Mouse (Mus musculus): ENCODE results near the gene Ndufaf3. TPM values are rescaled to one million over a fixed set of nuclear protein-coding genes. Genes with fewer than 3 reads are reported as not detected.

The Ndufaf3 gene
- polyA plus RNA-seq, 1 experiment from 2014 or later: 77.2 TPM

DNA sequence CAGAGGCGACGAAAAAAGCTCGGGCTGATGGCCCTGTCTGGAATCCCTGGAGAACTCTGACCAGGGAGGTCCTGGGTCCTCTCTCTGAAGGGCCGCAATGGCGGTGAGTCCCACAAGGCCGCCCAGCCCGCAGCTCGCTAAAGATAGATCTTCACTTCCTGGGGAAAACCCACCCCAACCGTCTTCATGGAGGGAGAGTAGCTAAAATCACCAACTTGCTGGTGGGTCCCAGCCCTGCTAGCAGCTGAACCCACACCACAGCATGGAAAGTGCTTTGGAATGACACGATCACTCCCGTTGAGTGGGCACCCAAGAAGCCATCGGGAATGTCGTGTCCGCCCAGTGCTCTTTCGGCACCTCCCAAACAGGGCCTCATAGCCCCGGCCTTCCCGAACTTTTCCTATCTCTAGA is 1.3 kb upstream of the Ndufaf3 start:
- Histone ChIP-seq H3K9me3 (replicated peaks; ENCODE audit: control insufficient read depth, low read length, poor library complexity, severe bottlenecking) (no peaks in the 10 kb centered on the region), H3K27ac (ENCODE audit: low read length) (no peak overlapping the region), H3K9ac (ENCODE audit: low read depth, low read length) (no peak overlapping the region), H3K4me3 (ENCODE audit: low read depth, low read length) (peak overlapping the region; percentile 79; the same call in 1 of the 2 replicates), H3K36me3 (ENCODE audit: control insufficient read depth, insufficient read depth, low read length) (peaks cover 36% of the 10 kb centered on the region), H3K4me1 (ENCODE audit: control insufficient read depth, insufficient read depth, low read length) (peaks cover 30% of the 10 kb centered on the region), H3K4me2 (ENCODE audit: low read length) (peak overlapping the region; percentile 98), H3K27me3 (ENCODE audit: control insufficient read depth, insufficient read depth, low read depth, low read length) (no peaks in the 10 kb centered on the region)
- 78% methylated on average over 17 of the region's 17 CpGs for WGBS
- no peak for ATAC-seq

DNA sequence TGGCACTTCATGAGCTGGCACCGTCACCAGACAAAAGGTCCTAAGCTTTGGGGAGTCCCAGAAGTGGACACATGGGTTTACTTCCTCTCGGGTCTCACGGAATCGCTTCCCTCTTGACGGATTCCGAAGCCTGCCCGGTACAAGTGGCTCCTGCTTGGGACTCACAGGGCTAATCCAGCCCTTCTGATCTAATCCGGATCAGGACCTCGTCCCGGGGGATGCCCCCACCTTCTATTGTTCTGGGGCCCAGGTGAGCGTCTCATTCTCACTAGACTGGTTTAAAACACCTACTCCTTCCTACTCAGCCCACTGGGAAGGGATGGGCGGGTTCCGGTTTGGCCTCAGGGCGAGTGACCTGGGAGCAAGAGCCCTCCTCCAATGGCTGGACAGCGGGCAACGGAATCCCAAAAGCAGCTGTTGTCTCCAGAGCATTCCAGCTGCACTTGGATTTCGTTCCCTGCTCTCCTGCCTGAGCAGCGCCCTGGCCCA is 741 bp upstream of the Ndufaf3 start:
- no peak for ATAC-seq
- peak overlapping the region; percentile 91 for H3K9ac ChIP-seq (ENCODE audit: low read depth, low read length)
- peak overlapping the region; percentile 99 for H3K27ac ChIP-seq (ENCODE audit: low read length)
- H3K36me3 ChIP-seq (ENCODE audit: control insufficient read depth, insufficient read depth, low read length): peaks cover 31% of the 10 kb centered on the region
- H3K27me3 ChIP-seq (ENCODE audit: control insufficient read depth, insufficient read depth, low read depth, low read length): no peaks in the 10 kb centered on the region
- H3K9me3 ChIP-seq (replicated peaks; ENCODE audit: control insufficient read depth, low read length, poor library complexity, severe bottlenecking): no peaks in the 10 kb centered on the region
- H3K4me2 ChIP-seq (ENCODE audit: low read length): peak overlapping the region; percentile 98
- 7% methylated on average over 18 of the region's 18 CpGs for whole genome bisulfite sequencing
- H3K4me1 ChIP-seq (ENCODE audit: control insufficient read depth, insufficient read depth, low read length): peaks cover 29% of the 10 kb centered on the region
- H3K4me3 ChIP-seq (ENCODE audit: low read depth, low read length): peak overlapping the region; percentile 79

DNA sequence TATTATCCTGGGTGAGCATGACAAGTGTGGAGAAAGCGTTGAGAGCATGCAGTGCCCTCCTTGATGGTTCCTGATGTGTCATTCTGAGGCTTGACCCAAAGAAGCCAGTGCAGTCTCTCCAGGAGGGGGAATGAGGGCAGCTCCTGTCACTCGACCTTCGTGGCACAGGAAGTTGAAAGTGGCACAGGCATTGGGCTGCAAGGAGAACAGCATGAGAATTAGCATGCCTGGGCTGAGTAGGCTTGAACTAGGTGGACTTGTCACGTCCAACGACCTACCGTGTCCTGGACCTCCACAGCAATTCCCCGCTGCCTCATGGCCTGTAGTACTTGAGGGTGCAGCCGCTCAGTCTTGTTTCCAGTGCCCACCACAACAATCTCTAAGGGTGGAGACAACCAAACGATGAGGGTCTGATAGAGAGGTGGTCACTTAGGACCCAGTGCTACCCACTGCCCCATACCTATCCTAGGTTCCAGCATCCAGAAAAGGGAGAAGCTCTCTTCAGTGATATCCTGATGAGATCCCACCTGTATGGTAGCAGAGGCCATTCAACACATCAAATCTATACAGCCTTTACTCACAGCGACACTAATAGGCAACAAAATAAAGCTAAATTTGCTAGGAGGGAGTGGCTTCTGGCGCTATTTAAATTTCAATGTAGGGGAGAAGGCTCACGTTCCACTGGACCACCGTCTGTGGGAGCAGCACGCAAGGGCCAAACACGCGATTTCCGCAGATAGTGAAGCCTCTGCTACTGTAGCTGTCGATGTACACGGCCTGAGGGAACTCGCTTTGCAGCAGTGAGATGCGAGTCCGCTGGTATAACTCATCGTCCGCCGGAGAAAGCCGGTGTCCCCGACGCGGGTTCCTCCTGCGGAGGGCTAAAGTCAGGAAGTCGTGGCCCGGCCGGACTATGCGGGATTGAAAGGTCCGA is 1.1 kb downstream of the Ndufaf3 start:
- ATAC-seq: no peak
- no peaks in the 10 kb centered on the region for H3K27me3 ChIP-seq (ENCODE audit: control insufficient read depth, insufficient read depth, low read depth, low read length)
- H3K4me3 ChIP-seq (ENCODE audit: low read depth, low read length): peak overlapping the region; percentile 79
- peak overlapping the region; percentile 98 for H3K4me2 ChIP-seq (ENCODE audit: low read length)
- peaks cover 13% of the 10 kb centered on the region for H3K36me3 ChIP-seq (ENCODE audit: control insufficient read depth, insufficient read depth, low read length)
- no peaks in the 10 kb centered on the region for H3K9me3 ChIP-seq (replicated peaks; ENCODE audit: control insufficient read depth, low read length, poor library complexity, severe bottlenecking)
- peak overlapping the region; percentile 91 for H3K9ac ChIP-seq (ENCODE audit: low read depth, low read length)
- peaks cover 37% of the 10 kb centered on the region for H3K4me1 ChIP-seq (ENCODE audit: control insufficient read depth, insufficient read depth, low read length)
- WGBS: 12% methylated on average over 35 of the region's 35 CpGs
- peak overlapping the region; percentile 99 for H3K27ac ChIP-seq (ENCODE audit: low read length)

DNA sequence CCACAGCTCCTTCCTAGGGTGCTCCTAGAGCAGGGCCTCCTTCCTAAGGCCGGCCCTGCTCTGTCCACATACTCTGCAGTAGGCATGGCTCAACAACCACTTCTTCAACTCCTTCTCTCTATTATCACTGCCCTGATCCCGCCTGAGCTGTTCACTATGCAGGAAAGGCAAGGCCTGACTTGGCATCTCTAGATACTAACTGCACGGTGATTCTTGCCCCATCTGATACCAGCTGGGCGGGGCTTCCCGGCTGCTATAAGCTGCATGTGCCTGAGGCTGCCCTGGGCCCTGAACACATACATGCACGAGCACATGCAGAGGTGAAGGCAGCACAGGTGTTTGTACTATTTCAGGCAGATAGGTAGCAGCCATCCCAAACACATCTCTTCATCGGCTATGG is 3.1 kb downstream of the Ndufaf3 start:
- H3K9ac ChIP-seq (ENCODE audit: low read depth, low read length): no peak overlapping the region
- no peaks in the 10 kb centered on the region for H3K27me3 ChIP-seq (ENCODE audit: control insufficient read depth, insufficient read depth, low read depth, low read length)
- no peaks in the 10 kb centered on the region for H3K9me3 ChIP-seq (replicated peaks; ENCODE audit: control insufficient read depth, low read length, poor library complexity, severe bottlenecking)
- no peak overlapping the region for H3K4me2 ChIP-seq (ENCODE audit: low read length)
- H3K4me1 ChIP-seq (ENCODE audit: control insufficient read depth, insufficient read depth, low read length): peaks cover 31% of the 10 kb centered on the region
- H3K4me3 ChIP-seq (ENCODE audit: low read depth, low read length): no peak overlapping the region
- H3K27ac ChIP-seq (ENCODE audit: low read length): no peak overlapping the region
- no peak for ATAC-seq
- peaks cover 10% of the 10 kb centered on the region for H3K36me3 ChIP-seq (ENCODE audit: control insufficient read depth, insufficient read depth, low read length)
- WGBS: 88% methylated on average over 7 of the region's 7 CpGs

DNA sequence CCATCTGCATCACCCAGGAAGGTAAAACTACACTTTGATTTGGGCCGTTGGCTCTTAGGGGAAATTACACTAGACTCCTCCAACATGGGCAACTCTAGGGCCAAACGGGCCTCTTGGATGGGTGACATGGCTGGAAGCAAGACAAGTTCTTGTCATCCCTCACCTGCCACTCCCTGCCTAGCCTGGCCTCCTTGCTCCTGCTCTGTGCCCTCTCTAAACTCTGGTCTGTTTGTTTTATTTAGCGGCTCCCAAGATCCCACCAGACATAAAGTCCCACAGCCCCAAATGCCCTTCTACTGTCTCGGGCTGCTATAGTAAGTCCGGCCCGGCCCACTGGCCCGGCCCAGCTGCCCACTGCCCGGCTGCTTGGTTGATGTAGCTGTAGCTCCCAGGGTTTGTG is 3.6 kb downstream of the Ndufaf3 start:
- ATAC-seq: no peak
- no peaks in the 10 kb centered on the region for H3K27me3 ChIP-seq (ENCODE audit: control insufficient read depth, insufficient read depth, low read depth, low read length)
- peaks cover 10% of the 10 kb centered on the region for H3K36me3 ChIP-seq (ENCODE audit: control insufficient read depth, insufficient read depth, low read length)
- 93% methylated on average over 8 of the region's 8 CpGs for WGBS
- no peak overlapping the region for H3K4me3 ChIP-seq (ENCODE audit: low read depth, low read length)
- H3K27ac ChIP-seq (ENCODE audit: low read length): no peak overlapping the region
- H3K4me2 ChIP-seq (ENCODE audit: low read length): no peak overlapping the region
- H3K9ac ChIP-seq (ENCODE audit: low read depth, low read length): no peak overlapping the region
- H3K4me1 ChIP-seq (ENCODE audit: control insufficient read depth, insufficient read depth, low read length): peaks cover 30% of the 10 kb centered on the region
- H3K9me3 ChIP-seq (replicated peaks; ENCODE audit: control insufficient read depth, low read length, poor library complexity, severe bottlenecking): no peaks in the 10 kb centered on the region

DNA sequence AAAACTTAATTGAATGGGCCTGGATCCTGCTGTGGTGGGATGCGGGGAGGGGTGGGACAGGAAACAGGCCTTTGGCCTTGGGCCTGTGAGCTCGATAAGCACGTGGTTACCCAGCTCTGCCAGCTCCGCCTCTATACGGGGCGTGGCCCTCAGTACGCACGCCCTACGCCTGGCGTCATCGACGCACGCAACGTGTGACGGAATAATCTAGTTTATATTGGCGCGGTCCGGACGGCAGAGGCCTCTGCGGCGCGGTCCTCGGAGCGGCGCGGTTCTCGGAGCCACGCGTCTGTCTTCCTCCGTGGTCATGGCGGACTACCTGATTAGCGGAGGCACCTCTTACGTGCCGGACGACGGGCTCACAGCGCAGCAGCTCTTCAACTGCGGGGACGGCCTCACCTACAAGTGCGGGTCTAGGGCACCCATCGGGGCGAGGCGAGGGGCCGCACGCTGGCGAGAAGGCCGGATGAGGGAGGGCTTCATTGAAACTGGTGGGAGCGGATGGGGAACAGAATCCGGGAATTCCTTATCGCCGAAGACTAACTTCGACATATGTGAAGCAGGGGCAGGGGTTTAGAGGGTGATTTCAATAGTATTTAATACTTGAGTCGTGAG is 6.9 kb downstream of the Ndufaf3 start, which contains the start of gene Impdh2:
Impdh2 (plus strand) TSS at position 60 of the 615 bp plus-strand sequence.
- H3K4me2 ChIP-seq (ENCODE audit: low read length): peak within 1 kb of the TSS; percentile 79
- H3K9ac ChIP-seq (ENCODE audit: low read depth, low read length): peak within 1 kb of the TSS; percentile 64
- no peaks in the 10 kb centered on the region for H3K27me3 ChIP-seq (ENCODE audit: control insufficient read depth, insufficient read depth, low read depth, low read length)
- H3K27ac ChIP-seq (ENCODE audit: low read length): peak within 1 kb of the TSS; percentile 62
- no peaks in the 10 kb centered on the region for H3K9me3 ChIP-seq (replicated peaks; ENCODE audit: control insufficient read depth, low read length, poor library complexity, severe bottlenecking)
- peaks cover 13% of the 10 kb centered on the region for H3K4me1 ChIP-seq (ENCODE audit: control insufficient read depth, insufficient read depth, low read length)
- 0% methylated on average over 52 of the region's 53 CpGs for WGBS
- H3K36me3 ChIP-seq (ENCODE audit: control insufficient read depth, insufficient read depth, low read length): peaks cover 29% of the 10 kb centered on the region
- peak within 1 kb of the TSS; percentile 47 for H3K4me3 ChIP-seq (ENCODE audit: low read depth, low read length)
- peak; percentile 99 for ATAC-seq

DNA sequence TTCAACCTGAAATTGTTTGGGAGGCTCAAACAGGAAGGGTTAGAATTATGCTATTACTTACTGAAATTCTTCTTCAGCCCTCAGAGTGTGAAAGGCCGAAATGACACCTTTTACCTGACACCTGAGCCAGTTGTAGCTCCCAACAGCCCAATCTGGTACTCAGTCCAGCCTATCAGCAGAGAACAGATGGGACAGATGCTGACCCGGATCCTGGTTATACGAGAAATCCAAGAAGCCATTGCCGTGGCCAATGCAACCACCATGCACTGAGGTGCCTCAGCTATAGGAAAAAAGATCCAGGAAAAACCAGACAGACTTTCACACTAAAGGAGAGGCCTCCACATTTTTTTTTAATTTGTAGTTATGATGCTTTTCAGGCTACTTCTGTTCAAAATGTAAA is 8.1 kb downstream of the Ndufaf3 start:
- Histone ChIP-seq H3K27ac (ENCODE audit: low read length) (no peak overlapping the region), H3K36me3 (ENCODE audit: control insufficient read depth, insufficient read depth, low read length) (peaks cover 25% of the 10 kb centered on the region), H3K9ac (ENCODE audit: low read depth, low read length) (no peak overlapping the region), H3K27me3 (ENCODE audit: control insufficient read depth, insufficient read depth, low read depth, low read length) (no peaks in the 10 kb centered on the region), H3K4me1 (ENCODE audit: control insufficient read depth, insufficient read depth, low read length) (peaks cover 13% of the 10 kb centered on the region), H3K4me3 (ENCODE audit: low read depth, low read length) (no peak overlapping the region), H3K9me3 (replicated peaks; ENCODE audit: control insufficient read depth, low read length, poor library complexity, severe bottlenecking) (no peaks in the 10 kb centered on the region), H3K4me2 (ENCODE audit: low read length) (no peak overlapping the region)
- ATAC-seq: no peak
- 94% methylated on average over 4 of the region's 4 CpGs for WGBS

DNA sequence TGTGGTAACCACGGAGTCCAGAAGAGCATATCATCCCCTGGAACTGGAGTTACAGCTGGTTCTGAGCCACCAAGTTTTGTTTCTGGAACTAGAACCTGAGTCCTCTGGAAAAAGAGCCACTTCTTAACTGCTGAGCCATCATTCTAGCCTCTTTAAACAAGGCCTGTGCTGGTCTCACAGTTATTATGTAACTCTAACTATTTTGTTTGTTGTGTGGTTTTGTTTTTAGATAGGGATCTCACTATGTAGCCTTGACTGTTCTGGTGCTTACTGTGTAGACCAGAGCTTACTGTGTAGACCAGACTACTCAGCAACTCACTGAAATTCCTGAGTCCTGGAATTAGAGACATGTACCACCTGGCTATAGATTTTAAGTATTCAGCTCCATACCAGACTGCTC is 20.4 kb downstream of the Ndufaf3 start:
- no peak for ATAC-seq
- Histone ChIP-seq H3K4me2 (ENCODE audit: low read length) (no peak overlapping the region), H3K4me3 (ENCODE audit: low read depth, low read length) (no peak overlapping the region), H3K9me3 (replicated peaks; ENCODE audit: control insufficient read depth, low read length, poor library complexity, severe bottlenecking) (no peaks in the 10 kb centered on the region), H3K27me3 (ENCODE audit: control insufficient read depth, insufficient read depth, low read depth, low read length) (no peaks in the 10 kb centered on the region), H3K9ac (ENCODE audit: low read depth, low read length) (no peak overlapping the region), H3K27ac (ENCODE audit: low read length) (no peak overlapping the region), H3K4me1 (ENCODE audit: control insufficient read depth, insufficient read depth, low read length) (no peaks in the 10 kb centered on the region), H3K36me3 (ENCODE audit: control insufficient read depth, insufficient read depth, low read length) (peaks cover 30% of the 10 kb centered on the region)
- WGBS: 97% methylated on average over 1 of the region's 1 CpGs

DNA sequence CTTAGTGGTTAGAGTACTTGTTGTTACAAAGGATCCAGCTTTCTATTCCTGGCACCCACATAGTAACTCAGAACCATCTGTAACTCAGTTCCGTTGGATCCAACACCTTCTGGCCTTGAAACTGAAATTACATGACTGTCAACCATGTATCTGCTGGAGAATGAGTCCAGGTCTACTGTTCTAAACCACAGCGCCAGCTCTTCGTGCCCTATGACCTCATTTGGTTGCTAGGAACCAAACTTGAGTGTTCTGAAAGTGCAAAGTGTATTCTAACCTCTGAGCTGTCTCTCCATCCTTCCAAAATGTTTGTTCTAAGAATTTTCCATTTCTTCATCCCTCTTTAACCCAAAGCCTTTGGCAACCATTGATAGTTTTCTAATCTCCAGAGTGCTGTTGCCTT is 21.2 kb downstream of the Ndufaf3 start:
- Histone ChIP-seq H3K4me1 (ENCODE audit: control insufficient read depth, insufficient read depth, low read length) (no peaks in the 10 kb centered on the region), H3K36me3 (ENCODE audit: control insufficient read depth, insufficient read depth, low read length) (peaks cover 33% of the 10 kb centered on the region), H3K9me3 (replicated peaks; ENCODE audit: control insufficient read depth, low read length, poor library complexity, severe bottlenecking) (no peaks in the 10 kb centered on the region), H3K27me3 (ENCODE audit: control insufficient read depth, insufficient read depth, low read depth, low read length) (no peaks in the 10 kb centered on the region), H3K27ac (ENCODE audit: low read length) (no peak overlapping the region), H3K4me2 (ENCODE audit: low read length) (no peak overlapping the region), H3K9ac (ENCODE audit: low read depth, low read length) (no peak overlapping the region), H3K4me3 (ENCODE audit: low read depth, low read length) (no peak overlapping the region)
- no peak for ATAC-seq
- 97% methylated on average over 3 of the region's 3 CpGs for WGBS
